Mouse (Mus musculus) hindbrain, embryonic 11.5 days (tissue): ENCODE measurements at regions not wholly inside any gene's neighbourhood (a gene's known extent, or its start where the extent isn't known, plus 50 kb on each side); places are given as distances from the start of the nearest gene placed in this dataset.

ENCODE experiments used
- ATAC-seq: fragments of 200-750 bp; cut with Nextera tagmentation; 2 replicates; pipeline ENCODE4 v1.8.0; 2017; ENCODE audit warnings: mild to moderate bottlenecking, moderate TSS enrichment, moderate library complexity; ENCODE audit not compliant: low FRiP score
- DNase-seq: peaks from one replicate; pipeline ENCODE4 v3.0.0-alpha.2; 2015; ENCODE audit warnings: low spot score
- H3K27ac ChIP-seq: fragments of 300-500 bp; sonication (generic); 2 replicates; pipeline ENCODE4 v1.5.1; 2014; ENCODE audit warnings: mild to moderate bottlenecking, low read depth, low read length
- H3K27me3 ChIP-seq: fragments of 300-500 bp; sonication (generic); 2 replicates; pipeline ENCODE4 v1.6.1; 2014; ENCODE audit warnings: mild to moderate bottlenecking, low read length, moderate library complexity, mixed read lengths; ENCODE audit not compliant: control insufficient read depth, insufficient read depth
- H3K36me3 ChIP-seq: fragments of 300-500 bp; sonication (generic); 2 replicates; pipeline ENCODE4 v1.6.1; 2014; ENCODE audit warnings: mild to moderate bottlenecking, low read length, moderate library complexity, mixed read lengths; ENCODE audit not compliant: control insufficient read depth, insufficient read depth
- H3K4me1 ChIP-seq: fragments of 300-500 bp; sonication (generic); replicated peaks from 2 replicates; pipeline ENCODE4 v1.6.1; 2014; ENCODE audit warnings: low read length, mixed read lengths; ENCODE audit not compliant: control insufficient read depth, insufficient read depth
- H3K4me2 ChIP-seq: fragments of 300-500 bp; sonication (generic); replicated peaks from 2 replicates; pipeline ENCODE4 v1.6.1; 2014; ENCODE audit warnings: mild to moderate bottlenecking, low read depth, low read length
- H3K4me3 ChIP-seq: fragments of 300-500 bp; sonication (generic); 2 replicates; pipeline ENCODE4 v1.5.1; 2014; ENCODE audit warnings: low read depth, low read length
- H3K9ac ChIP-seq: fragments of 300-500 bp; sonication (generic); 2 replicates; pipeline ENCODE4 v1.6.1; 2014; ENCODE audit warnings: low read depth, low read length
- H3K9me3 ChIP-seq: fragments of 300-500 bp; sonication (generic); 2 replicates; pipeline ENCODE4 v1.6.1; 2016; ENCODE audit warnings: low read length; ENCODE audit not compliant: control insufficient read depth
- WGBS: fragments of 180-500 bp; shearing (Covaris S2); extraction: QIAGEN DNeasy Blood & Tissue Kit; methylation state at CpG from one replicate; pipeline ENCODE4 v1.1.7; 2014; 5-methylcytosine and 5-hydroxymethylcytosine counted together

GRCm38 (mm10) chr10:23052480-23053378 lies 232.8 kb upstream of the Tcf21 start:
- no peak overlapping the region for H3K9ac ChIP-seq
- H3K4me1 ChIP-seq, result no peaks in the 10 kb centered on the region
- H3K4me3 ChIP-seq, result no peak overlapping the region
- H3K9me3 ChIP-seq, result no peaks in the 10 kb centered on the region
- ATAC-seq (no peak), DNase-seq (no peak)
- no peaks in the 10 kb centered on the region for H3K27me3 ChIP-seq
- no peak overlapping the region for H3K27ac ChIP-seq
- no peaks in the 10 kb centered on the region for H3K36me3 ChIP-seq
- no peak overlapping the region for H3K4me2 ChIP-seq
- WGBS, result 87% methylated on average over 11 of the region's 11 CpGs

GRCm38 (mm10) chr10:23044466-23044865 lies 224.5 kb upstream of the Tcf21 start:
- H3K36me3 ChIP-seq, result no peaks in the 10 kb centered on the region
- ATAC-seq (no peak), DNase-seq (no peak)
- no peaks in the 10 kb centered on the region for H3K9me3 ChIP-seq
- no peak overlapping the region for H3K27ac ChIP-seq
- no peaks in the 10 kb centered on the region for H3K27me3 ChIP-seq
- H3K4me3 ChIP-seq, result no peak overlapping the region
- H3K4me2 ChIP-seq, result no peak overlapping the region
- no peaks in the 10 kb centered on the region for H3K4me1 ChIP-seq
- WGBS, result 87% methylated on average over 3 of the region's 3 CpGs
- H3K9ac ChIP-seq, result no peak overlapping the region

- no peaks in the 10 kb centered on the region for H3K4me1 ChIP-seq
- H3K9me3 ChIP-seq, result no peaks in the 10 kb centered on the region
- no peaks in the 10 kb centered on the region for H3K36me3 ChIP-seq
- DNase-seq (no peak), ATAC-seq (no peak)
- H3K27ac ChIP-seq, result no peak overlapping the region
- no peak overlapping the region for H3K4me2 ChIP-seq
- H3K9ac ChIP-seq, result no peak overlapping the region
- 79% methylated on average over 4 of the region's 4 CpGs for WGBS
- no peak overlapping the region for H3K4me3 ChIP-seq
- H3K27me3 ChIP-seq, result no peaks in the 10 kb centered on the region
Observed at GRCm38 (mm10) chr10:23031491-23032126, 211.6 kb upstream of the Tcf21 start.

GRCm38 (mm10) chr10:23027961-23028360 lies 208.0 kb upstream of the Tcf21 start:
- 91% methylated on average over 4 of the region's 4 CpGs for WGBS
- ATAC-seq, result no peak
- Histone ChIP-seq H3K27me3 (no peaks in the 10 kb centered on the region), H3K4me1 (no peaks in the 10 kb centered on the region), H3K9ac (no peak overlapping the region), H3K27ac (no peak overlapping the region), H3K4me2 (no peak overlapping the region), H3K36me3 (no peaks in the 10 kb centered on the region), H3K4me3 (no peak overlapping the region), H3K9me3 (no peaks in the 10 kb centered on the region)
- no peak for DNase-seq

- Histone ChIP-seq H3K4me3 (no peak overlapping the region), H3K27me3 (no peaks in the 10 kb centered on the region), H3K9me3 (no peaks in the 10 kb centered on the region), H3K27ac (no peak overlapping the region), H3K4me2 (no peak overlapping the region), H3K4me1 (no peaks in the 10 kb centered on the region), H3K36me3 (no peaks in the 10 kb centered on the region), H3K9ac (no peak overlapping the region)
- 80% methylated on average over 4 of the region's 4 CpGs for WGBS
- ATAC-seq (no peak), DNase-seq (no peak)
Observed at GRCm38 (mm10) chr10:23017151-23017678, 197.2 kb upstream of the Tcf21 start.

GRCm38 (mm10) chr10:23015935-23016694 lies 196.1 kb upstream of the Tcf21 start:
- DNase-seq, result peak; percentile 27
- 51% methylated on average over 3 of the region's 3 CpGs for WGBS
- Histone ChIP-seq H3K9ac (no peak overlapping the region), H3K4me1 (no peaks in the 10 kb centered on the region), H3K4me3 (no peak overlapping the region), H3K27me3 (no peaks in the 10 kb centered on the region), H3K4me2 (no peak overlapping the region), H3K27ac (no peak overlapping the region), H3K36me3 (no peaks in the 10 kb centered on the region), H3K9me3 (no peaks in the 10 kb centered on the region)
- peak; percentile 69 for ATAC-seq

- WGBS, result 87% methylated on average over 4 of the region's 4 CpGs
- H3K9me3 ChIP-seq, result no peaks in the 10 kb centered on the region
- no peak overlapping the region for H3K4me2 ChIP-seq
- no peaks in the 10 kb centered on the region for H3K36me3 ChIP-seq
- no peak overlapping the region for H3K27ac ChIP-seq
- DNase-seq (no peak), ATAC-seq (no peak)
- no peaks in the 10 kb centered on the region for H3K27me3 ChIP-seq
- no peak overlapping the region for H3K9ac ChIP-seq
- no peak overlapping the region for H3K4me3 ChIP-seq
- H3K4me1 ChIP-seq, result no peaks in the 10 kb centered on the region
Observed at GRCm38 (mm10) chr10:23010715-23011114, 190.7 kb upstream of the Tcf21 start.

- no peak overlapping the region for H3K27ac ChIP-seq
- H3K9ac ChIP-seq, result no peak overlapping the region
- no peak for ATAC-seq
- no peak overlapping the region for H3K4me2 ChIP-seq
- H3K36me3 ChIP-seq, result no peaks in the 10 kb centered on the region
- no peaks in the 10 kb centered on the region for H3K4me1 ChIP-seq
- H3K27me3 ChIP-seq, result no peaks in the 10 kb centered on the region
- WGBS, result 67% methylated on average over 2 of the region's 2 CpGs
- H3K9me3 ChIP-seq, result no peaks in the 10 kb centered on the region
- H3K4me3 ChIP-seq, result no peak overlapping the region
- DNase-seq, result no peak
Observed at GRCm38 (mm10) chr10:23010201-23010600, 190.2 kb upstream of the Tcf21 start.
